Mouse (Mus musculus): Measurements from ENCODE around the gene Pla2g2f.

The Pla2g2f gene

GRCm38 (mm10) chr4:138762266-138762665 is 4.8 kb upstream of the Pla2g2f start:
- no peak for DNase-seq (ENCODE audit: low read depth, low spot score)

- no peak for DNase-seq (ENCODE audit: low read depth, low spot score)
Measured at GRCm38 (mm10) chr4:138755983-138756382, 1.4 kb downstream of the Pla2g2f start.

- no peak for DNase-seq (ENCODE audit: low read depth, low spot score)
Measured at GRCm38 (mm10) chr4:138755439-138755838, 2.0 kb downstream of the Pla2g2f start.

- DNase-seq (ENCODE audit: low read depth, low spot score) = no peak
Measured at GRCm38 (mm10) chr4:138754432-138754831, 3.0 kb downstream of the Pla2g2f start.

- DNase-seq (ENCODE audit: low read depth, low spot score) = no peak
Measured at GRCm38 (mm10) chr4:138753608-138754007, 3.8 kb downstream of the Pla2g2f start.

- no peak for DNase-seq (ENCODE audit: low read depth, low spot score)
Measured at GRCm38 (mm10) chr4:138752603-138753002, 4.8 kb downstream of the Pla2g2f start.

- peak; percentile 46 for DNase-seq (ENCODE audit: low read depth, low spot score)
Measured at GRCm38 (mm10) chr4:138748369-138749072, 8.9 kb downstream of the Pla2g2f start.

- DNase-seq (ENCODE audit: low read depth, low spot score) = no peak
Measured at GRCm38 (mm10) chr4:138747851-138748250, 9.6 kb downstream of the Pla2g2f start.

GRCm38 (mm10) chr4:138746866-138747265 is 10.6 kb downstream of the Pla2g2f start:
- no peak for DNase-seq (ENCODE audit: low read depth, low spot score)

GRCm38 (mm10) chr4:138745884-138746283 is 11.5 kb downstream of the Pla2g2f start:
- no peak for DNase-seq (ENCODE audit: low read depth, low spot score)

GRCm38 (mm10) chr4:138739136-138739851 is 18.1 kb downstream of the Pla2g2f start:
- DNase-seq (ENCODE audit: low read depth, low spot score) = no peak

- DNase-seq (ENCODE audit: low read depth, low spot score) = no peak
Measured at GRCm38 (mm10) chr4:138737031-138737430, 20.4 kb downstream of the Pla2g2f start, which contains the start of gene Ubxn10. Gene Ubxn10 (minus strand): TSS chr4:138737167.

GRCm38 (mm10) chr4:138734863-138735262 is 22.6 kb downstream of the Pla2g2f start:
- DNase-seq (ENCODE audit: low read depth, low spot score) = no peak

- no peak for DNase-seq (ENCODE audit: low read depth, low spot score)
Measured at GRCm38 (mm10) chr4:138734105-138734504, 23.3 kb downstream of the Pla2g2f start.

- no peak for DNase-seq (ENCODE audit: low read depth, low spot score)
Measured at GRCm38 (mm10) chr4:138729018-138729703, 28.3 kb downstream of the Pla2g2f start.

- DNase-seq (ENCODE audit: low read depth, low spot score) = no peak
Measured at GRCm38 (mm10) chr4:138725751-138726150, 31.7 kb downstream of the Pla2g2f start.

GRCm38 (mm10) chr4:138725127-138725461 is 32.3 kb downstream of the Pla2g2f start:
- DNase-seq (ENCODE audit: low read depth, low spot score) = peak; percentile 49

GRCm38 (mm10) chr4:138724354-138725126 is 32.9 kb downstream of the Pla2g2f start, which contains the start of gene Pla2g2c:
Gene Pla2g2c (plus strand): TSS chr4:138724792.
- no peak for DNase-seq (ENCODE audit: low read depth, low spot score)

GRCm38 (mm10) chr4:138723493-138724281 is 33.7 kb downstream of the Pla2g2f start:
- no peak for DNase-seq (ENCODE audit: low read depth, low spot score)

GRCm38 (mm10) chr4:138719264-138719596 is 38.2 kb downstream of the Pla2g2f start:
- DNase-seq (ENCODE audit: low read depth, low spot score) = no peak
